Mouse (Mus musculus) intestine, postnatal 0 days (tissue): ENCODE data around the gene Gm10944. TPM values are rescaled to one million over a fixed set of nuclear protein-coding genes. Genes with fewer than 3 reads are reported as not detected.

ENCODE experiments used
- ATAC-seq: fragments of 200-750 bp; cut with Nextera tagmentation; 2 replicates; pipeline ENCODE4 v1.8.0; 2017; ENCODE audit warnings: mild to moderate bottlenecking, moderate TSS enrichment, moderate library complexity
- H3K27ac ChIP-seq: fragments of 300-500 bp; sonication (generic); 2 replicates; pipeline ENCODE4 v1.5.1; 2014; ENCODE audit warnings: mild to moderate bottlenecking, low read depth, low read length, moderate library complexity
- H3K27me3 ChIP-seq: fragments of 300-500 bp; sonication (generic); replicated peaks from 2 replicates; pipeline ENCODE4 v1.6.1; 2014; ENCODE audit warnings: low read length, mixed read lengths; ENCODE audit not compliant: control insufficient read depth, insufficient read depth
- H3K36me3 ChIP-seq: fragments of 300-500 bp; sonication (generic); 2 replicates; pipeline ENCODE4 v1.6.1; 2014; ENCODE audit warnings: mild to moderate bottlenecking, moderate library complexity; ENCODE audit not compliant: control insufficient read depth, insufficient read depth
- H3K4me1 ChIP-seq: fragments of 300-500 bp; sonication (generic); replicated peaks from 2 replicates; pipeline ENCODE4 v1.6.1; 2014; ENCODE audit warnings: antibody characterized with exemption, low read length, mixed read lengths; ENCODE audit not compliant: control insufficient read depth, insufficient read depth
- H3K4me2 ChIP-seq: fragments of 300-500 bp; sonication (generic); replicated peaks from 2 replicates; pipeline ENCODE4 v1.6.1; 2014; ENCODE audit warnings: low read depth, mild to moderate bottlenecking, moderate library complexity
- H3K4me3 ChIP-seq: fragments of 300-500 bp; sonication (generic); 2 replicates; pipeline ENCODE4 v1.5.1; 2014; ENCODE audit warnings: low read depth, low read length
- H3K9ac ChIP-seq: fragments of 300-500 bp; sonication (generic); 2 replicates; pipeline ENCODE4 v1.6.1; 2014; ENCODE audit warnings: mild to moderate bottlenecking, low read depth, low read length
- H3K9me3 ChIP-seq: fragments of 300-500 bp; sonication (generic); 2 replicates; pipeline ENCODE4 v1.6.1; 2016; ENCODE audit warnings: mixed run types; ENCODE audit not compliant: control insufficient read depth
- CTCF ChIP-seq: sonication (generic); IDR thresholded peaks from 2 replicates; pipeline ENCODE4 v1.5.1; 2016; ENCODE audit warnings: low read depth, mild to moderate bottlenecking, control low read depth, antibody characterized with exemption, moderate library complexity
- WGBS: fragments of 180-500 bp; shearing (Covaris S2); extraction: QIAGEN DNeasy Blood & Tissue Kit; methylation state at CpG from one replicate; pipeline ENCODE4 v1.1.7; 2014; 5-methylcytosine and 5-hydroxymethylcytosine counted together
- polyA plus RNA-seq: library from polyadenylated mRNA; unstranded; fragments of >200 nt; fragmentation: Nextera tagmentation; extraction: Ambion mirVana; gene quantifications from 2 replicates; pipeline ENCODE4 v1.2.1, GENCODE M21; 2015

The Gm10944 gene
- polyA plus RNA-seq, 1 experiment from 2014 or later, result not detected

DNA sequence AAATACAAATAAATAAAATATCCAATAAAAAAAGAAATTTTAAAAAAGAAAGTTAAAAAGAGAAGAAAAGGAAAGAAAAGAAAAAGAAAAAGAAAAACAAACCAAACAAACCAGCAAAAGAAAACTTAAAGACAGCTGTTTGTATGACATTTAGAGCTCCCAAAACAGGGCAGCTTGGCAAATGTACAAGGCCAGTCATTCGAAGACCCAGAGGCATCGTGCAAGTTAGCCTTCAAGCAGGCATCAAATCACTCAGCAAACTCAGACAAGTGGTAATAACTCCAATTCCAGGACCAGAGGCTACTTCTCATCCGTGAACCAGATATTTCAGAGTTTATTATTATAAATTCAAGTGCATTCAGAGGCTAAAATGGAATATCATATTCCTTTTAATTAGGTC, 45.4 kb downstream of the Gm10944 start:
- 87% methylated on average over 3 of the region's 3 CpGs for WGBS

More for the DNA sequence above, 45.4 kb downstream of the Gm10944 start:
- Histone ChIP-seq H3K36me3 (no peaks in the 10 kb centered on the region), H3K4me3 (no peak overlapping the region), H3K27ac (no peak overlapping the region), H3K9ac (no peak overlapping the region), H3K27me3 (no peaks in the 10 kb centered on the region), H3K9me3 (no peaks in the 10 kb centered on the region), H3K4me1 (no peaks in the 10 kb centered on the region), H3K4me2 (no peak overlapping the region)
- no peak for TF ChIP-seq CTCF
- no peak for ATAC-seq

Other genes starting within 250 kb of the Gm10944 start
- gene Adgb, start 209.0 kb upstream of the Gm10944 start, polyA plus RNA-seq, result 0.13 and 0.17 TPM in 2 replicates
- 28.0 and 28.5 TPM in 2 replicates for gene Rab32, start 123.1 kb upstream of the Gm10944 start, polyA plus RNA-seq